Mouse (Mus musculus) cortical plate, adult 2 months (tissue): ENCODE data around the gene Olfr53. TPM values are rescaled to one million over a fixed set of nuclear protein-coding genes. Genes with fewer than 3 reads are reported as not detected.
"Not testable (repeated sequence)": the region's sequence is repeated elsewhere in the genome, so short reads cannot be mapped to it uniquely, and the experiment has no call there.

Experiments used
- H3K27ac ChIP-seq: fragments of 200-500 bp; 2 replicates; pipeline ENCODE4 v1.5.1; 2012; ENCODE audit warnings: low read length, control low read depth, inconsistent platforms; ENCODE audit not compliant: insufficient read depth
- H3K4me1 ChIP-seq: fragments of 200-500 bp; 2 replicates; pipeline ENCODE4 v1.6.1; 2011; ENCODE audit warnings: low read length; ENCODE audit not compliant: control insufficient read depth, insufficient read depth
- H3K4me3 ChIP-seq: fragments of 200-500 bp; 2 replicates; pipeline ENCODE4 v1.5.1; 2011; ENCODE audit warnings: mild to moderate bottlenecking, low read length, control low read depth; ENCODE audit not compliant: insufficient read depth
- CTCF ChIP-seq: fragments of 200-500 bp; IDR thresholded peaks from 2 replicates; pipeline ENCODE4 v1.5.1; 2011; ENCODE audit warnings: mild to moderate bottlenecking, control low read depth, low read length; ENCODE audit not compliant: insufficient read depth; ENCODE audit errors: extremely low read depth
- POLR2A ChIP-seq: fragments of 200-500 bp; IDR thresholded peaks from 2 replicates; pipeline ENCODE4 v1.6.1; 2011; ENCODE audit warnings: mild to moderate bottlenecking, low read length, control low read depth; ENCODE audit not compliant: insufficient read depth; ENCODE audit errors: extremely low read depth
- polyA plus RNA-seq: library from polyadenylated mRNA; depleted of rRNA; stranded (reverse); fragments of >200 nt; gene quantifications from 2 replicates; pipeline ENCODE4 v1.2.3, GENCODE M21; 2012; rRNA removed

Olfr53 gene
- not detected in 2 replicates for polyA plus RNA-seq

DNA sequence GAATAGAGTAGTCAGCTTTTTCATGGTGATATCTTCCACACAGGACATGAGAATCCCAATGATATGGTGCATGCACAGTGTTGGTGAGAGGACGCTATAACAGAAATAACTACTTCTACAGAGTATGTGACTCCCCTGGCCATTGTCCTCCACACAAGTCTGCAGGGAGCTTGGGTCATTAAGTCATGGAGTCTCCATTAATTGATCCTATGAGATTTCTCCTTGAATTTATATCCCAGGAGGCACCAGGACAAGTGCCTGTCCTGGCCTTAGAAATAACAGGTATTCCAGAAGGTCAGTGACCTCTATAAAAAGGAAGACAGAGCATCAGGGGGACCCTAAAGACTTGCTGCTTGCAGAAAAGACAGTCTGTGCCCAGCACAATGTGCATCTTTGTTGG, at the start of gene Olfr53:
Olfr53 (plus strand) TSS at position 301 of the 400 bp plus-strand sequence.
- no peak within 1 kb of the TSS for H3K27ac ChIP-seq
- H3K4me3 ChIP-seq, result no peak within 1 kb of the TSS
- TF ChIP-seq POLR2A (no peak), CTCF (no peak)
- H3K4me1 ChIP-seq, result no peaks in the 10 kb centered on the region

DNA sequence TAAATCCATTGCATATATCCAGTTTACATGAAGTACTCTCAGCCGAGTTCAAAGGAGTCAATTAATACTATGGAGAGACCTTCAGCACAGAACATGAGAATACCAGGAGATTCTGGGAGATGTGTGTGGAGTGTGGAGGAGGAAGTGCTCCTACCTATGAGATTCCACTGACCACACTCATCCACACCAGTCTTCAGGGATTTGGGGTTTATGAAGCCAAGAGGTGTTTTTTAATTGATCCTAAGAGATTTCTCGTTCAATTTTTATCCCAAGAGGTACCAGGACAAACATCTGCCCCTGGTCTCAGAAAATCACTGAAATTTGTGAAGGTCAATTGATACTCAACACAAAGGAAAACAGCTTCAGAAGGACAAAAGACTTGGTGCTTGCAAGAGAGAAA, 45.3 kb upstream of the Olfr53 start, which contains the start of gene Olfr46:
Olfr46 (plus strand) TSS at position 301 of the 400 bp plus-strand sequence.
- not testable (repeated sequence) for H3K27ac ChIP-seq, H3K4me3 ChIP-seq, H3K4me1 ChIP-seq

DNA sequence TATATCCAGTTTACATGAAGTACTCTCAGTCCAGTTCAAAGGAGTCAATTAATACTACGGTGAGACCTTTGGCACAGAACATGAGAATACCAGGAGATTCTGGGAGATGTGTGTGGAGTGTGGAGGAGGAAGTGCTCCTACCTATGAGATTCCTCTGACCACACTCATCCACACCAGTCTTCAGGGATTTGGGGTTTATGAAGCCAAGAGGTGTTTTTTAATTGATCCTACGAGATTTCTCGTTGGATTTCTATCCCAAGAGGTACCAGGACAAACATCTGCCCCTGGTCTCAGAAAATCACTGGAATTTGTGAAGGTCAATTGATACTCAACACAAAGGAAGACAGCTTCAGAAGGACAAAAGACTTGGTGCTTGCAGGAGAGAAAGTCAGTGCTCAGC, 17.6 kb upstream of the Olfr53 start, which contains the start of gene Olfr61:
Olfr61 (plus strand) TSS at position 301 of the 400 bp plus-strand sequence.
- not testable (repeated sequence) for H3K4me1 ChIP-seq

GRCm38 (mm10) chr7:140630559-140630958, 15.7 kb upstream of the Olfr53 start:
- no peak overlapping the region for H3K4me3 ChIP-seq
- H3K4me1 ChIP-seq, result no peaks in the 10 kb centered on the region
- no peak for TF ChIP-seq POLR2A
- TF ChIP-seq CTCF, result no peak
- H3K27ac ChIP-seq, result no peak overlapping the region

More for the DNA sequence above, 17.6 kb upstream of the Olfr53 start, which contains the start of gene Olfr61:
- not testable (repeated sequence) for H3K27ac ChIP-seq, H3K4me3 ChIP-seq

GRCm38 (mm10) chr7:140659630-140660029, 13.4 kb downstream of the Olfr53 start, which contains the start of gene Olfr539:
Gene Olfr539, plus strand, starts transcription at chr7:140659930.
- Histone ChIP-seq H3K4me3 (no peak within 1 kb of the TSS), H3K27ac (no peak within 1 kb of the TSS), H3K4me1 (no peaks in the 10 kb centered on the region)
- TF ChIP-seq CTCF (no peak), POLR2A (no peak)

DNA sequence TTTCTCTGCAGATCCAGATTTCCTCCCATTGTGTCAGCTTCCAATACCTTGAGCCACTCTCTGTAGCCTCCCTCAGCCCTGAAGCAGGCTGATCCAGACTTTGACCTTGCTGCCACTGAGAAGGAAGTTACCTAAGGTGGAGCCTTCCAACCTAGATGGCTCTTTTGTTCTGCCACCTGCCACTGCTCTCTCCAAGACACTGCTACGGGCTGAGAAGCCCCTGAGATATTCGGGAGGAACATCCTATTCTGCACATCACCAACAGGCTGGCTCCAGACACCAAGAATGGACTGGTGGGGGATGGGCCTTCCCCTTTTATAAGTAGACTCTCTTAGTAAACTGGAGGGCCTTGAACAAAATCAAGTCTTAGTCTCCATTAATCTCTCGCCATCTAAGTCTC, 24.4 kb downstream of the Olfr53 start:
- H3K27ac ChIP-seq, H3K4me1 ChIP-seq, H3K4me3 ChIP-seq: not testable (repeated sequence)

DNA sequence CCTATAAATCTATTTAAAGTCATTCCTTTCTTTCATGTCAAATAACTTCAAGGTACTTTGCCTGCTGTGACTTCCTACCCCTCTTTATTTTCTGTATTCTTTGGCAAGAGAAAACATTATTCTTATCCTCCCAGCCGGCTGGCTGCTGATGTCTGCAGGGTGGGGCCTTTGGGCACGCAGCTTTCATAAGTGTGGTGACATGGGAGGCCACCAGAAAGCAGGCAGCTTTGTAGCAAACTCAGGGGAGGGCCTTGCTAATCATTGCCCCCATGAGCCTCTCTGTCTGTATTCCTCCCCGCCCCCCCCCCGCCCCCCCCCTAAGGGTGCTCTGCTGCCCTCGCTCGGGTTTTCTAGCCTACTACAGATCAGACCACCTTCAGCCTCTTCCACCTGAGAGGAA, 29.6 kb downstream of the Olfr53 start:
- TF ChIP-seq CTCF (no peak), POLR2A (no peak)
- H3K27ac ChIP-seq, result no peak overlapping the region

DNA sequence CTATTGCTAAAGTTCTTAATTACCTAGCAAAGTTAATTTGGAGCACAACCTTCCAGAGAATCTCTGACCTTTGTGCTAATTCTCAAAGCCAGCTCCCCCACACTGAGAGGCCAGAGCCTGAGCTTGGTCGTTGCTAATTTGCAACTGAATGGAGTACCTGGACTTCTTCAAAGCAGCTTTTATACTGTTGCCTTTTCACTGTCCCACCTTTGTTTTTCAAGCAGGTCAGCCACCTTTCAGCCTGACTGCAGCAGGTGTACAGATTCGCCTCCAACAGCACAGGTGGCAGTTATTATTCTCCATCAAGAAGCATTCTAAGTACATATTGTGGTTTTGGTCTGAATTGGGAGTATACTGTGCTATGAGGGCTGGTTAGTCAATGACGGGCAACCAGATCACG, 33.3 kb downstream of the Olfr53 start:
- H3K27ac ChIP-seq, H3K4me3 ChIP-seq, H3K4me1 ChIP-seq: not testable (repeated sequence)

More for the DNA sequence above, 29.6 kb downstream of the Olfr53 start:
- H3K4me1 ChIP-seq, result no peaks in the 10 kb centered on the region
- peak overlapping the region; percentile 44 for H3K4me3 ChIP-seq

DNA sequence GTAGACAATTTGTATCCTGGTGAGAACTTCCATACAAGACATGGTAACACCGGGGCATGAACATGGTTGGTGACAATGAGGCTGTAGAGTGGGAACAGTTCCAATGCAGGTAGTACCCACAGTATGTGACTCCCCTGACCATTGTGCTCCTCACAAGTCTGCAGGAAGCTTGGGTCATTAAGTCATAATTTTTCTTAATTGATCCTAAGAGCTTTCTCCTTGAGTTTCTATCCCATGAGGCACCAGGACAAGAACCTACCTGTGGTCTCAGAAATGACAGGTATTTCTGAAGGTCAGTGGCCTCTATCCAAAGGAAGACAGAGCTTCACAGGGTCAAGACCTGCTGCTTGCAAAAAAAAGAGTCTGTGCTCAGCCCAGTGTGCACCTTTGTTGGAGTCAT, 35.4 kb downstream of the Olfr53 start, which contains the start of gene Olfr45:
Olfr45 (plus strand) TSS at position 301 of the 400 bp plus-strand sequence.
- Histone ChIP-seq H3K27ac (no peak within 1 kb of the TSS), H3K4me3 (no peak within 1 kb of the TSS), H3K4me1 (no peaks in the 10 kb centered on the region)
- no peak for TF ChIP-seq POLR2A
- no peak for TF ChIP-seq CTCF

DNA sequence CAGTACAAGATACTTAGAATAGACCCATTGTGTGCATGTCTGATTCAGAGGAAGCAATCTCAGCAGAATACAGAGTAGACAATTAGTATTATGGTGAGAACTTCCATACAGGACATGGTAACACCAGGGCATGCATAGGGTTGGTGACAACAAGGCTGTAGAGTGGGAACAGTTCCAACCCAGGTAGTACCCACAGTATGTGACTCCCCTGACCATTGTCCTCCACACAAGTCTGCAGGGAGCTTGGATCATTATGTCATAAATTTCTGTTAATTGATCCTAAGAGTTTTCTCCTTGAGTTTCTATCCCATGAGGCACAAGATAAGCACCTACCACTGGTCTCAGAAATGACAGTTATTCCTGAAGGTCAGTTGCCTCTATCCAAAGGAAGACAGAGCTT, 50.7 kb downstream of the Olfr53 start, which contains the start of gene Olfr541:
Olfr541 (plus strand) TSS at position 301 of the 400 bp plus-strand sequence.
- TF ChIP-seq CTCF, result no peak
- H3K4me1 ChIP-seq, result no peaks in the 10 kb centered on the region
- no peak within 1 kb of the TSS for H3K27ac ChIP-seq
- H3K4me3 ChIP-seq, result no peak within 1 kb of the TSS

Other genes with a start within 250 kb of the Olfr53 start
- gene Olfr531, start 243.5 kb upstream of the Olfr53 start, polyA plus RNA-seq, result not detected in 2 replicates
- gene Olfr532, start 224.8 kb upstream of the Olfr53 start, polyA plus RNA-seq, result not detected in 2 replicates
- gene Olfr533, start 183.1 kb upstream of the Olfr53 start, polyA plus RNA-seq, result not detected in 2 replicates
- not detected in 2 replicates for gene Olfr535, start 162.2 kb upstream of the Olfr53 start, polyA plus RNA-seq
- gene Olfr536, start 139.1 kb upstream of the Olfr53 start, polyA plus RNA-seq, result not detected in 2 replicates
- not detected in 2 replicates for gene Olfr538, start 78.6 kb upstream of the Olfr53 start, polyA plus RNA-seq
- gene Olfr46, start 45.2 kb upstream of the Olfr53 start, polyA plus RNA-seq, result 0.02 and 0.08 TPM in 2 replicates
- gene Olfr61, start 17.5 kb upstream of the Olfr53 start, polyA plus RNA-seq, result not detected in 2 replicates
- 0.04 and 0.11 TPM in 2 replicates for gene Olfr539, start 13.5 kb downstream of the Olfr53 start, polyA plus RNA-seq
- not detected in 2 replicates for gene Olfr45, start 35.5 kb downstream of the Olfr53 start, polyA plus RNA-seq
- gene Olfr541, start 50.8 kb downstream of the Olfr53 start, polyA plus RNA-seq, result not detected in 2 replicates
- 0.15 and 0.23 TPM in 2 replicates for gene Cyp2e1, start 117.3 kb downstream of the Olfr53 start, polyA plus RNA-seq
- 0.74 and 1.0 TPM in 2 replicates for gene Syce1, start 141.4 kb downstream of the Olfr53 start, polyA plus RNA-seq
- gene Zfp941, start 175.7 kb downstream of the Olfr53 start, polyA plus RNA-seq, result 17.5 and 21.4 TPM in 2 replicates
- 3.4 and 4.1 TPM in 2 replicates for gene Urah, start 188.6 kb downstream of the Olfr53 start, polyA plus RNA-seq
- gene Scgb1c1, start 199.1 kb downstream of the Olfr53 start, polyA plus RNA-seq, result not detected in 2 replicates
- 0.32 and 0.46 TPM in 2 replicates for gene Odf3, start 201.4 kb downstream of the Olfr53 start, polyA plus RNA-seq
- 0.19 and 0.46 TPM in 2 replicates for gene Gm45785, start 209.9 kb downstream of the Olfr53 start, polyA plus RNA-seq
- 79.5 and 89.3 TPM in 2 replicates for gene Ric8a, start 210.5 kb downstream of the Olfr53 start, polyA plus RNA-seq
- gene Bet1l, start 211.1 kb downstream of the Olfr53 start, polyA plus RNA-seq, result 34.3 and 38.3 TPM in 2 replicates
- 96.6 and 103 TPM in 2 replicates for gene Psmd13, start 235.5 kb downstream of the Olfr53 start, polyA plus RNA-seq
- gene Sirt3, start 235.9 kb downstream of the Olfr53 start, polyA plus RNA-seq, result 153 and 158 TPM in 2 replicates